Mouse (Mus musculus) C2C12 (cell line): ENCODE measurements around the gene Srrm1.

ENCODE experiments used
- CEBPB ChIP-seq: IDR thresholded peaks from one replicate; pipeline ENCODE4 v1.6.1; 2011; ENCODE audit warnings: low read depth, mild to moderate bottlenecking, control low read depth, moderate library complexity
- CTCF ChIP-seq: IDR thresholded peaks from one replicate; pipeline ENCODE4 v1.5.1; 2011; ENCODE audit not compliant: control insufficient read depth, insufficient read depth, insufficient read length
- MYOD1 ChIP-seq: IDR thresholded peaks from one replicate; pipeline ENCODE4 v1.6.1; 2011; ENCODE audit warnings: low read depth; ENCODE audit not compliant: control insufficient read depth, insufficient read length
- MYOG ChIP-seq: IDR thresholded peaks from one replicate; pipeline ENCODE4 v1.6.1; 2011; ENCODE audit not compliant: control insufficient read depth, insufficient read length; ENCODE audit errors: extremely low read depth
- USF1 ChIP-seq: IDR thresholded peaks from one replicate; pipeline ENCODE4 v1.6.1; 2011; ENCODE audit warnings: low read depth, mild to moderate bottlenecking, control low read depth, moderate library complexity

- TF ChIP-seq CTCF (no peak), USF1 (no peak), MYOD1 (no peak), CEBPB (no peak), MYOG (no peak)
Measured at GRCm38 (mm10) chr4:135336023-135336357, 17.1 kb downstream of the Srrm1 start.
